Mouse (Mus musculus) intestine, embryonic 14.5 days (tissue): Measurements from ENCODE around the gene Dhrs7c. TPM values are rescaled to one million over a fixed set of nuclear protein-coding genes. Genes with fewer than 3 reads are reported as not detected.

Source experiments
- ATAC-seq: fragments of 200-750 bp; cut with Nextera tagmentation; replicated peaks from 2 replicates; pipeline ENCODE4 v1.8.0; 2017; ENCODE audit warnings: low read depth, moderate number of reproducible peaks, moderate TSS enrichment, moderate library complexity; ENCODE audit not compliant: low FRiP score, low TSS enrichment
- DNase-seq: peaks from one replicate; pipeline ENCODE4 v3.0.0-alpha.2; 2018; ENCODE audit warnings: low spot score
- H3K27ac ChIP-seq: fragments of 300-500 bp; sonication (generic); 2 replicates; pipeline ENCODE4 v1.5.1; 2014; ENCODE audit warnings: low read depth, mild to moderate bottlenecking, control low read depth
- H3K27me3 ChIP-seq: fragments of 300-500 bp; sonication (generic); replicated peaks from 2 replicates; pipeline ENCODE4 v1.6.1; 2014; ENCODE audit warnings: low read length, control low read depth; ENCODE audit not compliant: control insufficient read depth, insufficient read depth
- H3K36me3 ChIP-seq: fragments of 300-500 bp; sonication (generic); 2 replicates; pipeline ENCODE4 v1.6.1; 2014; ENCODE audit warnings: low read length, control low read depth; ENCODE audit not compliant: control insufficient read depth, insufficient read depth
- H3K4me1 ChIP-seq: fragments of 300-500 bp; sonication (generic); replicated peaks from 2 replicates; pipeline ENCODE4 v1.6.1; 2014; ENCODE audit warnings: low read length, control low read depth, mixed read lengths; ENCODE audit not compliant: control insufficient read depth, insufficient read depth
- H3K4me2 ChIP-seq: fragments of 300-500 bp; sonication (generic); 2 replicates; pipeline ENCODE4 v1.6.1; 2014; ENCODE audit warnings: low read length
- H3K4me3 ChIP-seq: fragments of 300-500 bp; sonication (generic); 2 replicates; pipeline ENCODE4 v1.5.1; 2014; ENCODE audit warnings: low read depth, low read length, control low read depth, mixed read lengths
- H3K9ac ChIP-seq: fragments of 300-500 bp; sonication (generic); 2 replicates; pipeline ENCODE4 v1.6.1; 2014; ENCODE audit warnings: mild to moderate bottlenecking, low read length
- H3K9me3 ChIP-seq: fragments of 300-500 bp; sonication (generic); 2 replicates; pipeline ENCODE4 v1.6.1; 2016; ENCODE audit warnings: low read length, control low read depth; ENCODE audit not compliant: control insufficient read depth
- WGBS: fragments of 180-500 bp; shearing (Covaris S2); extraction: QIAGEN DNeasy Blood & Tissue Kit; methylation state at CpG from one replicate; pipeline ENCODE4 v1.1.7; 2014; 5-methylcytosine and 5-hydroxymethylcytosine counted together
- polyA plus RNA-seq: library from polyadenylated mRNA; unstranded; fragments of >200 nt; fragmentation: Nextera tagmentation; extraction: Ambion mirVana; gene quantifications from 2 replicates; pipeline ENCODE4 v1.2.1, GENCODE M21; 2014

The Dhrs7c gene
- polyA plus RNA-seq, 1 experiment from 2014 or later, result not detected

GRCm38 (mm10) chr11:67828360-67829059, 30.5 kb downstream of the Dhrs7c start:
- ATAC-seq (peak; percentile 27; the same call in 1 of the 2 replicates), DNase-seq (no peak)
- H3K27ac ChIP-seq, result no peak overlapping the region
- no peaks in the 10 kb centered on the region for H3K9me3 ChIP-seq
- no peak overlapping the region for H3K4me3 ChIP-seq
- H3K4me2 ChIP-seq, result 0 out of 2 replicates have a peak overlapping the region, but pooled peaks have one; percentile 13
- whole genome bisulfite sequencing, result 29% methylated on average over 12 of the region's 12 CpGs
- no peaks in the 10 kb centered on the region for H3K36me3 ChIP-seq
- H3K27me3 ChIP-seq, result no peaks in the 10 kb centered on the region
- peaks cover 7% of the 10 kb centered on the region; the same call in 1 of the 2 replicates for H3K4me1 ChIP-seq
- no peak overlapping the region for H3K9ac ChIP-seq

GRCm38 (mm10) chr11:67829530-67829929, 31.5 kb downstream of the Dhrs7c start:
- DNase-seq (no peak), ATAC-seq (no peak)
- Histone ChIP-seq H3K4me2 (no peak overlapping the region), H3K27me3 (no peaks in the 10 kb centered on the region), H3K27ac (no peak overlapping the region), H3K4me1 (peaks cover 7% of the 10 kb centered on the region; the same call in 1 of the 2 replicates), H3K9ac (no peak overlapping the region), H3K36me3 (no peaks in the 10 kb centered on the region), H3K4me3 (no peak overlapping the region), H3K9me3 (no peaks in the 10 kb centered on the region)
- WGBS, result 62% methylated on average over 6 of the region's 6 CpGs

GRCm38 (mm10) chr11:67831820-67832219, 33.8 kb downstream of the Dhrs7c start:
- Histone ChIP-seq H3K9ac (no peak overlapping the region), H3K4me1 (peaks cover 7% of the 10 kb centered on the region; the same call in 1 of the 2 replicates), H3K4me2 (no peak overlapping the region), H3K36me3 (no peaks in the 10 kb centered on the region), H3K27me3 (no peaks in the 10 kb centered on the region), H3K4me3 (no peak overlapping the region), H3K9me3 (no peaks in the 10 kb centered on the region), H3K27ac (no peak overlapping the region)
- DNase-seq, result no peak
- no peak for ATAC-seq
- WGBS, result 72% methylated on average over 5 of the region's 5 CpGs

- ATAC-seq, result no peak
- no peaks in the 10 kb centered on the region for H3K4me1 ChIP-seq
- no peak for DNase-seq
- no peaks in the 10 kb centered on the region for H3K36me3 ChIP-seq
- no peaks in the 10 kb centered on the region for H3K9me3 ChIP-seq
- H3K27me3 ChIP-seq, result no peaks in the 10 kb centered on the region
- no peak overlapping the region for H3K27ac ChIP-seq
- no peak overlapping the region for H3K9ac ChIP-seq
- H3K4me2 ChIP-seq, result no peak overlapping the region
- H3K4me3 ChIP-seq, result no peak overlapping the region
- WGBS, result 94% methylated on average over 10 of the region's 10 CpGs
These were observed 37.6 kb downstream of the Dhrs7c start for GRCm38 (mm10) chr11:67835408-67836078.

- H3K9ac ChIP-seq, result no peak overlapping the region
- no peaks in the 10 kb centered on the region for H3K27me3 ChIP-seq
- DNase-seq, result no peak
- H3K36me3 ChIP-seq, result no peaks in the 10 kb centered on the region
- H3K4me2 ChIP-seq, result no peak overlapping the region
- H3K4me1 ChIP-seq, result no peaks in the 10 kb centered on the region
- WGBS, result 92% methylated on average over 1 of the region's 1 CpGs
- H3K9me3 ChIP-seq, result no peaks in the 10 kb centered on the region
- no peak for ATAC-seq
- no peak overlapping the region for H3K27ac ChIP-seq
- no peak overlapping the region for H3K4me3 ChIP-seq
These were observed 41.8 kb downstream of the Dhrs7c start for GRCm38 (mm10) chr11:67839810-67840209.

DNA sequence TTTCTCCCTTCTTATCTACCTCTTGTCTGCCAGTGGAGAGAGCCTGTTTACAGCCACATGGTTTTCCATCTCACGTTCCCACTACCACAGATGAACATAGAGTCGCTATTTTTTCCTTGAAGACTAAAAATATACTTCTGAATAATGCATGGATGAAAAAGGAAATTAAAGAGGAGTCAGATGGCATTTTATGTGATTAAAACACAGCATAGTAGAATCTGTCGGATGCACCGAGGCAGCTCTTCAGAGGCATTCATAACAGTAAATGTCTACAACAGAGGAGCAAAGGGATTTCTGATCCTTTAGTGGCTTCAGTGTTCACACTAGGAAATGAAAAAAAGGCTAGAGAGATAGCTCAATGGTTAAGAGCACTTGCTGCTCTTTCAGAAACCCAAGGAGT, 47.2 kb downstream of the Dhrs7c start:
- no peaks in the 10 kb centered on the region for H3K36me3 ChIP-seq
- no peak overlapping the region for H3K4me2 ChIP-seq
- H3K9me3 ChIP-seq, result no peaks in the 10 kb centered on the region
- DNase-seq, result no peak
- no peaks in the 10 kb centered on the region for H3K4me1 ChIP-seq
- H3K9ac ChIP-seq, result no peak overlapping the region
- 82% methylated on average over 4 of the region's 4 CpGs for WGBS
- ATAC-seq, result no peak
- H3K27me3 ChIP-seq, result no peaks in the 10 kb centered on the region
- H3K4me3 ChIP-seq, result no peak overlapping the region
- H3K27ac ChIP-seq, result no peak overlapping the region

DNA sequence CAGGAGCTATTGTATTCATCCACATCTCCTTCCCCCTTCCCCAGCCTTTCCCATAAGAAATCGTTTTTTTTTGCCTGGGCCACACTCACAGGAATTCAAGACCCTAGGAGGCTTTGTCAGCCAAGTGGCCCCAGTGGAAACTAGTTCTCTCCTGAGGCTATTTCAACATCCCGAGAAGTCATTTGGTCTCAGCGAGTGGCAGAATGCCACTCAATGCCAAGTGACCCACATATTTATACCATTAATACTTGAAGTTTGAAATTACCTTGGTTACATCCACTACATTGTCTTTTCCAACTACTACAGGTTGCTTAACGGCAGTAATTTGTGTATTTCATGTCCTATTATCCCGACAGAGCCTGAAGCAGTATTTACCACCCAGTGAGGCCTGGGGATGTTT, 53.8 kb downstream of the Dhrs7c start:
- H3K27me3 ChIP-seq, result no peaks in the 10 kb centered on the region
- no peaks in the 10 kb centered on the region for H3K9me3 ChIP-seq
- H3K4me1 ChIP-seq, result no peaks in the 10 kb centered on the region
- H3K27ac ChIP-seq, result no peak overlapping the region
- H3K4me2 ChIP-seq, result no peak overlapping the region
- 48% methylated on average over 5 of the region's 5 CpGs for WGBS
- ATAC-seq (no peak), DNase-seq (no peak)
- H3K36me3 ChIP-seq, result no peaks in the 10 kb centered on the region
- H3K4me3 ChIP-seq, result no peak overlapping the region
- H3K9ac ChIP-seq, result no peak overlapping the region

DNA sequence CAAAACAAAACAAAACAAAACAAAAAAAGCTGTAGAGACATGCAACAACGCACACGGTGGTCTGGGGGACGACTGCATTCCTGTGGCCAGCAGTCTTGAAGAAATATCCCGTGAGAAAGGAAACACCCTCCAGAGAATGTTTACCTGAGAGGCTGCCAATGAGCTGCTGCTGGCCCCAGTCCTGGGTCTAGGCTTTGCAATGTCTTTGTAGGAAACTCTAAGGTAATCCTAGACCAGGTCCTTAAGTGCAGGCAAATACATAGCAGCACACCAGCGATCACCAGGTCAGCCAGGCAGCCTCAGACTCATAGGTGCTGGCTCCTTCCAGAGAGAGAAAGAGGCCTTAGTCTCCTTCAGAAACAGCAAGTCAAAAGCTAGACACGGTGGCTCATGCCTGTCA, 56.0 kb downstream of the Dhrs7c start:
- Histone ChIP-seq H3K27ac (no peak overlapping the region), H3K9me3 (no peaks in the 10 kb centered on the region), H3K4me1 (no peaks in the 10 kb centered on the region), H3K9ac (no peak overlapping the region), H3K4me3 (no peak overlapping the region), H3K27me3 (no peaks in the 10 kb centered on the region), H3K36me3 (no peaks in the 10 kb centered on the region), H3K4me2 (no peak overlapping the region)
- DNase-seq (no peak), ATAC-seq (no peak)
- 43% methylated on average over 6 of the region's 6 CpGs for WGBS

DNA sequence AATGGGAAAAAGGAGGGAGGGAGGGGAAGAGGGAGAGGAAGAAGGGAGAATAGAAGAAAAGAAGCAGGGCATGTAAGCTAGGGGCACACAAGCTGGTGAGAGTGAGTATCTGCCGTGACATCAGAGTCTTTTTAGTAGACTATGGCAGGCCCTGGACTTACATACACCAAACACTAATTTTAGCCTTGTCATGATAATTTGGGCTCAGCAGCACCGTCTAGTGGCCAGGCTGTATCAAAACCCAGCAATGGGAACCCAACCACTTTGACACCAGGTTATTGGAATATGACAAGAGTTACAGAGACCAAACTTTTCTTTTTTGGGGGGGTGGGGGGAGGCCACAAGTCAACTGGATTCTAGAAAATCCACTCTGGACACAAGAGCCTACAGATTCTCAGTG, 57.0 kb downstream of the Dhrs7c start:
- H3K4me2 ChIP-seq, result no peak overlapping the region
- H3K4me1 ChIP-seq, result no peaks in the 10 kb centered on the region
- H3K9me3 ChIP-seq, result no peaks in the 10 kb centered on the region
- H3K36me3 ChIP-seq, result no peaks in the 10 kb centered on the region
- no peaks in the 10 kb centered on the region for H3K27me3 ChIP-seq
- no peak overlapping the region for H3K4me3 ChIP-seq
- no peak overlapping the region for H3K27ac ChIP-seq
- ATAC-seq (no peak), DNase-seq (no peak)
- WGBS, result 47% methylated on average over 2 of the region's 2 CpGs
- H3K9ac ChIP-seq, result no peak overlapping the region
